In genomic region chr5:136465366-136465765, GRCm38 (mm10) we compare ENCODE assay signal across 9 mouse cellular contexts.
DNase-seq lines count a peak whose midpoint lies in the region; ATAC-seq and TF ChIP-seq lines count a peak whose summit lies in the region.
"Had no signal": no experiment of that assay in that cellular context is flagged by ENCODE, and none has a peak within 500 bp of the region (broad histone marks: within the 10 kb centered on the region; RNA-seq: fewer than 3 reads in every experiment).

No protein-coding gene starts in this region.

- no peak for DNase-seq in heart, adult 11 months
- DNase-seq in spleen, adult 2 months (ENCODE audit: low read depth in 1 of 2, low spot score in 2 of 2), result no peak
- no peak for DNase-seq in spleen, postnatal 10 days (ENCODE audit: low spot score in 2 of 2)
- no peak for DNase-seq in ovary, adult 18-20 months (ENCODE audit: low spot score)

- 34% methylated on average over 5 of the region's 5 CpGs for WGBS in heart, embryonic 12.5 days
- WGBS in spleen, adult 2 months, result 52% methylated on average over 5 of the region's 5 CpGs
- WGBS in heart, embryonic 15.5 days, result 27% methylated on average over 5 of the region's 5 CpGs

- H3K9ac ChIP-seq in heart, embryonic 12.5 days, result 0 out of 2 replicates have a peak overlapping the region, but pooled peaks have one; percentile 14
- no peak overlapping the region for H3K9ac ChIP-seq in heart, embryonic 15.5 days
- H3K9ac ChIP-seq: limb, embryonic 13.5 days; midbrain, embryonic 12.5 days had no signal

- H3K36me3 ChIP-seq in heart, embryonic 12.5 days, result no peaks in the 10 kb centered on the region
- H3K36me3 ChIP-seq in spleen, adult 2 months (ENCODE audit: control insufficient read depth, insufficient read depth, low read length), result no peaks in the 10 kb centered on the region
- no peaks in the 10 kb centered on the region for H3K36me3 ChIP-seq in heart, embryonic 15.5 days
- H3K36me3 ChIP-seq: midbrain, embryonic 12.5 days had no signal

- no peak for TF ChIP-seq POLR2A in spleen, adult 2 months (IDR thresholded peaks at IDR 0.05; ENCODE audit: low read depth, low read length)

- peak overlapping the region; percentile 74 for H3K27ac ChIP-seq in heart, embryonic 12.5 days (ENCODE audit: poor library complexity, severe bottlenecking)
- peak overlapping the region; percentile 43 for H3K27ac ChIP-seq in spleen, adult 2 months (ENCODE audit: insufficient read depth, low read length)
- H3K27ac ChIP-seq in heart, embryonic 15.5 days, result peak overlapping the region; percentile 85
- H3K27ac ChIP-seq: limb, embryonic 13.5 days; midbrain, embryonic 12.5 days had no signal

- no peaks in the 10 kb centered on the region for H3K27me3 ChIP-seq in heart, embryonic 12.5 days (replicated peaks)
- H3K27me3 ChIP-seq in spleen, adult 2 months (ENCODE audit: control insufficient read depth, insufficient read depth, low read length), result no peaks in the 10 kb centered on the region
- no peaks in the 10 kb centered on the region for H3K27me3 ChIP-seq in heart, embryonic 15.5 days
- H3K27me3 ChIP-seq: midbrain, embryonic 12.5 days had no signal

- ATAC-seq in heart, embryonic 12.5 days (ENCODE audit: insufficient number of reproducible peaks, low FRiP score), result no peak
- ATAC-seq in heart, embryonic 15.5 days (replicated peaks; ENCODE audit: insufficient number of reproducible peaks, insufficient read depth, low FRiP score, low read depth), result no peak
- no peak for ATAC-seq in activated CD4-positive, CD25-positive, alpha-beta regulatory T cell, adult 4 months

- H3K4me1 ChIP-seq in heart, embryonic 12.5 days (replicated peaks), result peaks cover 92% of the 10 kb centered on the region
- H3K4me1 ChIP-seq in spleen, adult 2 months (ENCODE audit: control insufficient read depth, insufficient read depth, insufficient read length), result peaks cover 30% of the 10 kb centered on the region; the same call in 1 of the 2 replicates
- peaks cover 92% of the 10 kb centered on the region for H3K4me1 ChIP-seq in heart, embryonic 15.5 days (replicated peaks)

- H3K4me3 ChIP-seq in heart, embryonic 12.5 days, result no peak overlapping the region
- no peak overlapping the region for H3K4me3 ChIP-seq in spleen, adult 2 months (ENCODE audit: extremely low read depth, insufficient read depth, insufficient read length)
- H3K4me3 ChIP-seq in heart, embryonic 15.5 days, result no peak overlapping the region
- H3K4me3 ChIP-seq: limb, embryonic 13.5 days; midbrain, embryonic 12.5 days had no signal

- no peaks in the 10 kb centered on the region for H3K9me3 ChIP-seq in heart, embryonic 12.5 days (replicated peaks)
- no peaks in the 10 kb centered on the region for H3K9me3 ChIP-seq in heart, embryonic 15.5 days (replicated peaks)
- H3K9me3 ChIP-seq: limb, embryonic 13.5 days; midbrain, embryonic 12.5 days had no signal

- peak overlapping the region; percentile 23 for H3K4me2 ChIP-seq in heart, embryonic 12.5 days
- H3K4me2 ChIP-seq in heart, embryonic 15.5 days, result no peak overlapping the region
- H3K4me2 ChIP-seq: limb, embryonic 13.5 days; midbrain, embryonic 12.5 days had no signal

- TF ChIP-seq CTCF in spleen, adult 2 months (IDR thresholded peaks at IDR 0.05; ENCODE audit: extremely low read depth, insufficient read depth, insufficient read length, insufficient replicate concordance), result no peak
